Comparison of ENCODE assay signal across 11 mouse cellular contexts in the genomic region with DNA sequence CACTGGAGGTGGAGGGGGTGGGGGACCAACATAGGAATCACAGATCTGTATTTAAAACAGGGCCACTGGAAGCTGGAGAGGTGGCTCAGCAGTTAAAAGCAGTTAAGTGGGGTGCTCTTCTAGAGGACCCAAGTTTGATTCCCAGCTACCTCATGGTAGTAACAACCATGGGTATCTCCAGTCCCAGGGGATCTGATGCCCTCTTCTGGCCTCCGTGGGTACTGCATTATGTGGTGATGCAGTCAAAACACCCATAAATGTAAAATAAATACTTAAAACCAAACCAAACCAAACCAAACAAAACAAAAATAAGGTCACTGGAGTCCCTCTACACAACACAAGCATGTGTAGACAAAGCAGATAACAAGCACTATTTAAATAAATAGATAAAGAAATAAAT. TPM values are rescaled to one million over a fixed set of nuclear protein-coding genes. Genes with fewer than 3 reads are reported as not detected.
A peak's percentile ranks its signal among the peaks of the same experiment; 100 is the strongest.
DNase-seq lines count a peak whose midpoint lies in the region; ATAC-seq and TF ChIP-seq lines count a peak whose summit lies in the region.
"Had no signal": no experiment of that assay in that cellular context is flagged by ENCODE, and none has a peak within 500 bp of the region (broad histone marks: within the 10 kb centered on the region; RNA-seq: fewer than 3 reads in every experiment).

No protein-coding gene starts in this region.

- DNase-seq in spleen, postnatal 4 days (ENCODE audit: low spot score in 2 of 2), result peak; percentile 31 to 72
- no peak for DNase-seq in spleen, postnatal 36 days (ENCODE audit: low spot score in 2 of 2)
- peak; percentile 35 to 37 for DNase-seq in adrenal gland, postnatal 36 days
- DNase-seq in thymus, postnatal 25 days, result peak; percentile 39
- no peak for DNase-seq in ovary, adult 18-20 months (ENCODE audit: low spot score)

- no peak overlapping the region for H3K4me2 ChIP-seq in intestine, postnatal 0 days (replicated peaks; ENCODE audit: low read depth)
- no peak overlapping the region for H3K4me2 ChIP-seq in intestine, embryonic 16.5 days (ENCODE audit: low read depth, low read length)
- no peak overlapping the region for H3K4me2 ChIP-seq in midbrain, embryonic 15.5 days

- peak; percentile 61 for TF ChIP-seq CTCF in intestine, postnatal 0 days (IDR thresholded peaks at IDR 0.05; ENCODE audit: low read depth)

- H3K4me1 ChIP-seq in intestine, postnatal 0 days (replicated peaks; ENCODE audit: control insufficient read depth, insufficient read depth, low read length), result no peaks in the 10 kb centered on the region
- H3K4me1 ChIP-seq in intestine, embryonic 16.5 days (ENCODE audit: control insufficient read depth, insufficient read depth, low read length), result peaks cover 4% of the 10 kb centered on the region
- H3K4me1 ChIP-seq in midbrain, embryonic 15.5 days, result 0 out of 2 replicates have a peak, but pooled peaks cover 10% of the 10 kb centered on the region
- H3K4me1 ChIP-seq: embryonic facial prominence, embryonic 10.5 days had no signal

- no peaks in the 10 kb centered on the region for H3K9me3 ChIP-seq in intestine, postnatal 0 days (ENCODE audit: control insufficient read depth)
- peaks cover 4% of the 10 kb centered on the region; the same call in 1 of the 2 replicates for H3K9me3 ChIP-seq in intestine, embryonic 16.5 days (ENCODE audit: control insufficient read depth, low read length)
- no peaks in the 10 kb centered on the region for H3K9me3 ChIP-seq in midbrain, embryonic 15.5 days

- 52% methylated on average over 1 of the region's 1 CpGs for WGBS in intestine, postnatal 0 days
- 62% methylated on average over 1 of the region's 1 CpGs for WGBS in intestine, embryonic 16.5 days
- 57% methylated on average over 1 of the region's 1 CpGs for WGBS in midbrain, embryonic 15.5 days

- H3K36me3 ChIP-seq in intestine, postnatal 0 days (ENCODE audit: control insufficient read depth, insufficient read depth), result no peaks in the 10 kb centered on the region
- H3K36me3 ChIP-seq in intestine, embryonic 16.5 days (ENCODE audit: control insufficient read depth, insufficient read depth, low read length), result no peaks in the 10 kb centered on the region
- H3K36me3 ChIP-seq in midbrain, embryonic 15.5 days (replicated peaks), result no peaks in the 10 kb centered on the region
- H3K36me3 ChIP-seq: embryonic facial prominence, embryonic 10.5 days had no signal

- H3K9ac ChIP-seq in intestine, postnatal 0 days (ENCODE audit: low read depth, low read length), result no peak overlapping the region
- no peak overlapping the region for H3K9ac ChIP-seq in intestine, embryonic 16.5 days (ENCODE audit: low read depth, low read length)
- H3K9ac ChIP-seq in midbrain, embryonic 15.5 days, result no peak overlapping the region

- H3K27ac ChIP-seq in intestine, postnatal 0 days (ENCODE audit: low read depth, low read length), result no peak overlapping the region
- H3K27ac ChIP-seq in intestine, embryonic 16.5 days (ENCODE audit: low read length), result no peak overlapping the region
- no peak overlapping the region for H3K27ac ChIP-seq in midbrain, embryonic 15.5 days
- H3K27ac ChIP-seq: embryonic facial prominence, embryonic 10.5 days; hindbrain, embryonic 10.5 days; macrophage had no signal

- H3K27me3 ChIP-seq in intestine, postnatal 0 days (replicated peaks; ENCODE audit: control insufficient read depth, insufficient read depth, low read length), result no peaks in the 10 kb centered on the region
- H3K27me3 ChIP-seq in intestine, embryonic 16.5 days (replicated peaks; ENCODE audit: control insufficient read depth, insufficient read depth, low read length), result no peaks in the 10 kb centered on the region
- no peaks in the 10 kb centered on the region for H3K27me3 ChIP-seq in midbrain, embryonic 15.5 days (replicated peaks)

- ATAC-seq in intestine, postnatal 0 days, result no peak
- ATAC-seq in intestine, embryonic 16.5 days, result no peak
- ATAC-seq in midbrain, embryonic 15.5 days (replicated peaks), result no peak

- no peak overlapping the region for H3K4me3 ChIP-seq in intestine, postnatal 0 days (ENCODE audit: low read depth, low read length)
- no peak overlapping the region for H3K4me3 ChIP-seq in intestine, embryonic 16.5 days (ENCODE audit: low read length)
- H3K4me3 ChIP-seq in midbrain, embryonic 15.5 days, result no peak overlapping the region
- H3K4me3 ChIP-seq: embryonic facial prominence, embryonic 10.5 days; hindbrain, embryonic 10.5 days had no signal

RNA-seq across cellular contexts. Expression of gene Atxn1, which starts 32.9 kb away (rescaled TPM):
- polyA plus RNA-seq in intestine, postnatal 0 days (2015; fragmentation: Nextera tagmentation; extraction: Ambion mirVana), result 6.1 and 9.4 TPM in 2 replicates
- 5.0 and 5.3 TPM in 2 replicates for polyA plus RNA-seq in intestine, embryonic 16.5 days (2015; fragmentation: Nextera tagmentation; extraction: Ambion mirVana)
- total RNA-seq in adrenal gland, postnatal 36 days (2021), result 10 to 100 TPM; 36.1 to 52.4 TPM
- polyA plus RNA-seq in midbrain, embryonic 15.5 days (2015; fragmentation: Nextera tagmentation; extraction: Ambion mirVana), result 8.6 and 9.0 TPM in 2 replicates

Comparison
In these comparisons a context has a peak if more than half of its experiments do, and no peak if none do; other contexts are left out.
1. DNase-seq: peak in spleen, postnatal 4 days (2 of 2), adrenal gland, postnatal 36 days (2 of 2) and thymus, postnatal 25 days (single experiment); none in spleen, postnatal 36 days (0 of 2) and ovary, adult 18-20 months (single experiment).